Mouse (Mus musculus) 3T3-L1 (cell line): Measurements from ENCODE around the gene Bcl6b.

Experiments used
- DNase-seq: peaks from one replicate; pipeline ENCODE4 v3.0.0-alpha.2; 2015; ENCODE audit warnings: low read depth, low spot score

Gene Bcl6b

GRCm38 (mm10) chr11:70212896-70213295 is 16.7 kb downstream of the Bcl6b start:
- DNase-seq = peak; percentile 90

- DNase-seq = no peak
These were observed 17.2 kb downstream of the Bcl6b start, which contains the start of gene Slc16a11 for GRCm38 (mm10) chr11:70212423-70212822. Gene Slc16a11 (plus strand): TSS chr11:70212752.

DNA sequence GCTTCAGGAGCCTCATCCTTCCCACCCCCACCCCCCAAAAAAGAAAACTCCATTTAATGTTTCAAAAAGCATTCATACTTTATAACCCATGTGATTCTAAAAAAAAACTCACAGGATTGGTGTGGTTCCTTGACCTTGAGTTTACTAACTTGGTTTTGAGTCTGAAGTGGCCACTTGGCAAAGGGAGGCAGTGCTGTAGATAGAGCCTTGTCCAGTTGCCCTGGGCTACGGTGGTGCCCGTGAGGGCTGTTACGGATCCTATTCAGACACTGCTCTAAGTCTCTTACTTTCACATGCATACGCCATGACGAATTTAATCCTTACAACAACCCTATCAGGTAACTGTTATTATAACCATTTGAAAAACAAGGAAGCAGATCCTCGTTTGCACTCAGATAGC is 17.6 kb downstream of the Bcl6b start:
- no peak for DNase-seq

- DNase-seq = peak; percentile 89
These were observed 18.9 kb downstream of the Bcl6b start for GRCm38 (mm10) chr11:70210681-70211080.

DNA sequence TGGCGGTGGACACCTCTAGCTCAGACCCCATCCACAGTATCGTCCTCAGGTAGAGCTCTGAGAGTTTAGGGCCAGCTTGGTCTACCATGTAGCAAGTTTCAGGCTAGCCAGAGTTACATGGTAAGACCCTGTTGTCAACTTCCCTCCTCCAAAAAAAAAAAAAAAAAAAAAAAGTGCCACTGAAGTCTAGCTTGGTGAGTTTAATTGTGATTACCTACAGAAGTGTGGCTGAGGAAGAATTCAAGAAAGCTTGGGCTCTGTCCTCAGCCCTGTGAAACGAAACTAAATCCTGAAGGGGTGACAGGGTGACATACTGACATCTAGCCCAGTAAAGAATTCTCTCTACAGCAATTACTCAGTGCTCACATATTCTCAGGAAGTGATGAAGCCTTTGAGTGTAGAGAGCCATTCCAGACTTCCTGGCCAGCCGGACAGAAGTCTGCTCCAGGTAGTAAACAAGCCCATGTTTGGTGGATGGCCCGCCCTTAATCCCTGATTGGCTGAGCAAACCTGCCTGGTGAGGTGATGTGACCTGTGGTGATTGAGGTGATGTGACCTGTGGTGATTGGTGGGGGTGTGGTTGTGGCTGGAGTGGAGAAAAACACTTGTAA is 20.7 kb downstream of the Bcl6b start:
- peak; percentile 15 for DNase-seq

DNA sequence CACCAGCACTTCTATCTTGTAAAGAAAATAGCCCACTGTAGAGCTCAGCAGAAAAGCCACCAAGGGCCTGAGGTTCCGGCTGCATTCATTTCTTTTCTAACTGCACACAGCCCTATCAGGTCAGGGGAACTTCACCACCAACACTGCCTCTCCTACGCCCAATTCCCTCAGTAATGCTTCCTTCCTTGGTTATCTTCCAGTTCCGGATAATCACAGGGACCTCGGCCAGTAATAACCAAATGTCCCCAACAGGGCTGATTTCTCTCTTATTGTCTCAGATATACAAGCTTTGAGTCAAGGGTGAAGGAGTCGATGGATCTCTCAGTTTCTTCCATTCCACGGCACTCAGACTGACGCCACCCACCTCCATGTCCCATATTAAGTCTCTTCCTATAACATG is 22.3 kb downstream of the Bcl6b start:
- no peak for DNase-seq

DNA sequence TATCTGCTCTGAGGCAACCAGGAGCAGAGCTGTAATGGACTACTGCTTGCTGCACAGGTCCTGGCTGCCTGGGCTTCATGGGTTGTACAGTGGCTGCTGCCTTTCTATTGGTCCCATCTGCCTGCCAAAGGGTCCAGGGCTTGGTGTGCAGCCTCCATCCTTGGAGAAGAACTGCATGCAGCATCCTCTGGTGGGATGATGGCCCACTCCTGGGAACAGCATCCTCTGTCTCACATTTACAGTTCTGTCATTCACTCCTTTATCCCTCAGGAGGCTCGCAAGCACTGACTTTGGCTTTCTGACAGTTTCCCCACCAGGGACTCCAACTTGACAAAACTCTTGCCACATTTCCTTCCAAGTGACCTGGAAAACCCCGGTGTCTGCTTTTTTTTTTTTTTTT is 22.8 kb downstream of the Bcl6b start:
- no peak for DNase-seq

DNA sequence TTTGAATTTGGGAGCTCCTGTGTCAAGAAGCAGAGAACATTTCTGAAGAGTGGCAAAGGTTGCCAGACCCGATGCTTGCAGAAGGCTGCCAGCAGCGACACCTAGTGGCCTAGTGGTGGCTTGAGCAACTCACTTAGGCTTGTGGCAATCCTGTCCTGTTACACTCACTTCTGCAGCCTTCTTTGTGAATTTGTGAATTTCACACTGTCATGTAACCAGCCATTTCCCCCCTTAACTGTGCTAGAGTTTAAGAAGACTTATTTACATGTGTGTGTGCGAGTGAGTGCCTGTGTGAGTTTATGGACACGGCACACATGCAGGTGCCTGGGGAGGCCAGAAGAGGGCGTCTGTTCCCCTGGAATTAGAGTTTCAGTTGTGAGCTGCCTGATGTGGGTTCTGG is 27.9 kb downstream of the Bcl6b start:
- peak; percentile 92 for DNase-seq

GRCm38 (mm10) chr11:70200036-70200608 is 29.5 kb downstream of the Bcl6b start:
- peak; percentile 45 for DNase-seq

DNA sequence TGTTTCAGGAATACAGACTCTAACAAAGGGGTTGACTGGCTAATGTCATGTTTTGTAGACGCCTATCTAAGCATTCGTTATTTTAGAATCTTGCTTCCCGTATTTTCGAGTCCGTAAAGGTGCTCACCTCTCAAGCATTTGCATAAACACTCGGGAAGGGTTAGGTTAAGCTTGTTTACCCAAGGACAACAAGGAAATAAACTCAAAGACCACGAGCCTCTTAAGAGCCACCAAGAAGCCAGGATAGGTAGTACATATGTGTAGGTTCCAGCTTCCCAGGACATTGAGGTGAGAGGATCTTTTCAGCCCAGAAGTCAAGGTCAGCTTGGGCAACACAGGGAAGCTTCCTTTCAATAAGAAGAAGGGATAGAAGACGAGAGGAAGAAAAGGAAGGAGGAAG is 30.5 kb downstream of the Bcl6b start:
- no peak for DNase-seq

DNA sequence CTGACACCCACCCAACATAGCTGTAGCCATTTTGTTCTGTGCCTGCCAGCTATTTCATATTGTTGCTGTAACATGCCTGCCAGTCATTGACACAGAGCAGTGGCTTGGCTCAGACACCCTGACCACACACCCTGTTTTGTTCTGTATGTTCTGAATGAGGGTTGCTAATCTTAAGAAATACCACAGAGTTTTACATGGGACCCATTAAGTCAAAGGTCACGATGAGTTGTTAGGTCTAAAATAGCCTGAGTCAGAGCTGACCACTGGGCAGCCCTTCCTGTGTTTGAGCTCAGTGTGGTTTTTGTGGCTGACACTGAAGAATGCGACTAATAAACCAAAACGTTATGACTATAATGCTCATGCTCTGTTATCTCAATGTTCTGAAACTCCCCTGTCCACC is 31.3 kb downstream of the Bcl6b start:
- peak; percentile 99 for DNase-seq

DNA sequence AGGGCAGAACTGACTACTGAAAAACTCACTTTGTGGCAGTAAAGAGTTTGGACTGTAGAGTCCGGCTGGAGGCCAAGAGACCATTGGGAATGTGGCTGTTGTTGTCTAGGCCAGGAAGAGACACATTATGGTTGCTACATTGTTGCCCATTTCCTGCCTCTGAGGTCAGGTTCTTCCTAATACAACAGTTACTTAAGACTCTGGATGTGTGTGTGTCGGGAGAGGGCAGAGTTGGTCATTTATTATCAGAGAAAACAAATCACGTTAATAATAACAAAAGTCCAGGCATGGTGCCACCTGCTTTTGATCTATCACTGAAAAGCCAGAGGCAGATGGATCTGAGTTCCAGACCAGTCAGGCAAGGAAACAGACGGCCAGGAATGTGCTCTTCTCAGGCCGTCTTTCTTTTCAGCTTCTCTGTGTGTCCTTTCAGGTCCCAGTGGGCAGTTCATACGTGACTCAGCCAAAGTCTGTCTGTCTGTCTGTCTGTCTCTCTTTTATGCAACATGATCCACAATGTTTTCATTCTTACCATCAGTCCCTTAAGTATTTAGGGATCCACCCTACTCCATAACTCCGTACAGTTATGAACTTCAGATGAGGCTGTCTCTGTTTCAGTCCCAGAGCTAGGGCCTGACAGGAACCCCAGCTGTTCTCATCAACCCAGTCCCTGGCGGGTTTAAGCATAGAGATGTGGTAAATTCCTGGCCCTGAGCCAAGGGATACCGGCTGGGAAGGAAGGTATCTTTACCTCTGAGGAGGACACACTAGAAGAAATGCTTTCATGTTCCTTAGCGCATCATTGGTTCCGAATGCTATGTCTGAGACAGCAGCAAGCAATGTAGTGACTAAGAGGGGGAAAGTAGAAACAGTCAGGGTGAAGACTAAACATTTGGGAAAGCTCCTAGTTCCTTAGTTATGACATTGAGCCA is 36.0 kb downstream of the Bcl6b start:
- peak; percentile 83 for DNase-seq

DNA sequence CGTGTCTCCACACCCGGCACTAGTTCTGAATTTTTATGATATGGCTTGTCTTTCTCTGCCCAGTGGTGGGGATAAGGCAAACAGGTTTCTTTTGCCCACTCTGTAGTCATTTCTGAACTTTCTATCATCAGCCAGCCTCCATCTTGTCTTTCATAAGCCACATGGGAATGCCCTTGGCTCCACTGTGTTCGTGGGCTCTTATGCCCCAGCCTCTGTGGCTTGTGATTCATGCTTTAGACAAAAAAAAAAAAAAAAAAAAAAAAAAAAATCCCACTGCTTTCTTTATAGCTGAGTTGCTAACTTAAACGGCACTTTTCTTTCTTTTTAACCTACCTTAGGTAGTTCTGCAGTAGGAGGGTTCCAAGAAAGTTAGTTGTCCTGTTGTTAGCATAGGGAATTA is 37.4 kb downstream of the Bcl6b start:
- peak; percentile 89 for DNase-seq

GRCm38 (mm10) chr11:70191188-70191587 is 38.4 kb downstream of the Bcl6b start:
- peak; percentile 67 for DNase-seq

GRCm38 (mm10) chr11:70189319-70190134 is 40.1 kb downstream of the Bcl6b start:
- peak; percentile 96 for DNase-seq

DNA sequence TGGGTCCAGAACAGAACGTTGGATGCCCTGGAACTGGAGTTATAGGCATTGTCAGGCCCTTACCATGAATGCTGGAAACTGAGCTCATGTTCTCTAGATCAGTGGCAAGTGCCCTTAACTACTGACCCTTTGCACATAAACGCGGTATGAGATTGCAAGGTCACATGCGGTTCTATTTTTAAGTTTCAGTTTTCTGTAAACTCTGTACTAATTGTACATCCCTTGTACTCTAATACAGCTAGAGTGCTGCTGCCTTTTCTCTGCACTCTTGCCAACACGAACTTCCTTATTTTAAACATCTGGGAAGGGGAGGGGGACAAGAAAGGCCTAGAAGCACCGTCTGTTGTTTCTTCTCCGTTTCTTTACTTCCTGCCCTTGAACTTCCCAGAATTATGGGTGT is 44.5 kb downstream of the Bcl6b start:
- no peak for DNase-seq

- no peak for DNase-seq
These were observed 49.1 kb downstream of the Bcl6b start for GRCm38 (mm10) chr11:70180496-70180895.

- peak; percentile 63 for DNase-seq
These were observed 50.2 kb downstream of the Bcl6b start for GRCm38 (mm10) chr11:70179401-70179800.

- no peak for DNase-seq
These were observed 50.8 kb downstream of the Bcl6b start for GRCm38 (mm10) chr11:70178756-70179155.

DNA sequence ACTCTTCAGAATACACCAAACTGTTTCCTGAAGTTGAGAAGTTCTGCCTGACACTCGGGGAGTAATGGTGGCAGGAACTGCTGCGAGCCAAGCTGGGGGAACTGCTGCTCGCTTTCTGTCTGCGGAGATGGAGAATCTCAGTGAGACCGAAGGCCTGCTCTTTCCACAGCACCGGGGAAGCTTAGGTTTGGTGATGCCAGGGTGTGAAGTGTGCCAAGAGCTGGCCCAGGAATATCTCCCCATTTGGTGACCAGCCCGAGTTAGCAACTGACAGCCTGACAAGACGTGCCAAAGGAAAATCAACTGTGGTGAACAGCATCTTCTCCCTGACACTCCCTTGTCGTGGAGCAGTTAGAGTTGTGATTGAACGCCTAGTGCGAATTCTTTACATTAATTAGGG is 51.3 kb downstream of the Bcl6b start:
- no peak for DNase-seq

GRCm38 (mm10) chr11:70177647-70178046 is 52.0 kb downstream of the Bcl6b start:
- DNase-seq = peak; percentile 13

GRCm38 (mm10) chr11:70174491-70174890 is 55.1 kb downstream of the Bcl6b start:
- peak; percentile 9 for DNase-seq
